Mouse (Mus musculus): ENCODE measurements at regions not wholly inside any gene's neighbourhood (a gene's known extent, or its start where the extent isn't known, plus 50 kb on each side); places are given as distances from the start of the nearest gene placed in this dataset.
A peak's percentile ranks its signal among the peaks of the same experiment; 100 is the strongest.

GRCm38 (mm10) chr2:137729207-137729606 lies 527.2 kb upstream of the Btbd3 start:
- no peak for ATAC-seq
- 49% methylated on average over 4 of the region's 4 CpGs for WGBS
- H3K9ac ChIP-seq (replicated peaks), result no peak overlapping the region

GRCm38 (mm10) chr2:137723651-137724050 lies 532.7 kb upstream of the Btbd3 start:
- H3K4me3 ChIP-seq (replicated peaks), result no peak overlapping the region
- no peak overlapping the region for H3K27ac ChIP-seq
- no peak overlapping the region for H3K9ac ChIP-seq (replicated peaks)
- WGBS, result 95% methylated on average over 1 of the region's 1 CpGs
- no peaks in the 10 kb centered on the region for H3K36me3 ChIP-seq
- ATAC-seq, result no peak
- no peak overlapping the region for H3K4me2 ChIP-seq (replicated peaks)
- H3K4me1 ChIP-seq (replicated peaks), result no peaks in the 10 kb centered on the region; the same call in 1 of the 2 replicates
- peaks cover 10% of the 10 kb centered on the region; the same call in 1 of the 2 replicates for H3K27me3 ChIP-seq
- H3K9me3 ChIP-seq, result no peaks in the 10 kb centered on the region

More at GRCm38 (mm10) chr2:137729207-137729606, 527.2 kb upstream of the Btbd3 start:
- Histone ChIP-seq H3K36me3 (no peaks in the 10 kb centered on the region), H3K4me1 (replicated peaks) (peaks cover 25% of the 10 kb centered on the region), H3K9me3 (no peaks in the 10 kb centered on the region), H3K4me3 (replicated peaks) (no peak overlapping the region), H3K4me2 (replicated peaks) (no peak overlapping the region), H3K27ac (no peak overlapping the region), H3K27me3 (peaks cover 7% of the 10 kb centered on the region)

GRCm38 (mm10) chr2:137721767-137722424 lies 534.5 kb upstream of the Btbd3 start:
- no peak for ATAC-seq
- Histone ChIP-seq H3K9me3 (no peaks in the 10 kb centered on the region), H3K27ac (no peak overlapping the region), H3K4me3 (replicated peaks) (no peak overlapping the region), H3K27me3 (peaks cover 10% of the 10 kb centered on the region; the same call in 1 of the 2 replicates), H3K9ac (replicated peaks) (no peak overlapping the region), H3K4me2 (replicated peaks) (no peak overlapping the region), H3K4me1 (replicated peaks) (no peaks in the 10 kb centered on the region), H3K36me3 (no peaks in the 10 kb centered on the region)
- WGBS, result 60% methylated on average over 7 of the region's 7 CpGs

- 81% methylated on average over 2 of the region's 2 CpGs for WGBS
- H3K4me3 ChIP-seq (replicated peaks), result no peak overlapping the region
- H3K4me1 ChIP-seq (replicated peaks), result no peaks in the 10 kb centered on the region
- ATAC-seq, result no peak
- no peaks in the 10 kb centered on the region for H3K9me3 ChIP-seq
- no peak overlapping the region for H3K4me2 ChIP-seq (replicated peaks)
- H3K9ac ChIP-seq (replicated peaks), result no peak overlapping the region
- no peak overlapping the region for H3K27ac ChIP-seq
- peaks cover 33% of the 10 kb centered on the region for H3K27me3 ChIP-seq
- H3K36me3 ChIP-seq, result no peaks in the 10 kb centered on the region
Measured at GRCm38 (mm10) chr2:137715891-137716290, 540.5 kb upstream of the Btbd3 start.

- Histone ChIP-seq H3K9me3 (no peaks in the 10 kb centered on the region), H3K36me3 (no peaks in the 10 kb centered on the region), H3K27ac (peak overlapping the region; percentile 45), H3K4me3 (replicated peaks) (peak overlapping the region; percentile 22), H3K4me2 (replicated peaks) (peak overlapping the region; percentile 46), H3K4me1 (replicated peaks) (peaks cover 33% of the 10 kb centered on the region), H3K9ac (replicated peaks) (no peak overlapping the region), H3K27me3 (peaks cover 54% of the 10 kb centered on the region)
- WGBS, result 0% methylated on average over 4 of the region's 4 CpGs
- peak; percentile 93 for ATAC-seq
Measured at GRCm38 (mm10) chr2:137706528-137706988, 549.8 kb upstream of the Btbd3 start.

GRCm38 (mm10) chr2:137705724-137706422 lies 550.5 kb upstream of the Btbd3 start:
- 9% methylated on average over 14 of the region's 14 CpGs for WGBS
- Histone ChIP-seq H3K36me3 (no peaks in the 10 kb centered on the region), H3K4me3 (replicated peaks) (peak overlapping the region; percentile 22), H3K4me2 (replicated peaks) (peak overlapping the region; percentile 46), H3K4me1 (replicated peaks) (peaks cover 33% of the 10 kb centered on the region), H3K9ac (replicated peaks) (0 out of 2 replicates have a peak overlapping the region, but pooled peaks have one; percentile 6), H3K27ac (peak overlapping the region; percentile 35; the same call in 1 of the 2 replicates), H3K27me3 (peaks cover 60% of the 10 kb centered on the region), H3K9me3 (no peaks in the 10 kb centered on the region)
- peak; percentile 82 for ATAC-seq

- peaks cover 59% of the 10 kb centered on the region for H3K27me3 ChIP-seq
- peak overlapping the region; percentile 46 for H3K4me2 ChIP-seq (replicated peaks)
- peak; percentile 86 for ATAC-seq
Measured at GRCm38 (mm10) chr2:137704948-137705723, 551.2 kb upstream of the Btbd3 start.

GRCm38 (mm10) chr2:137704565-137704947 lies 551.8 kb upstream of the Btbd3 start:
- 37% methylated on average over 6 of the region's 6 CpGs for WGBS
- H3K27me3 ChIP-seq, result peaks cover 58% of the 10 kb centered on the region
- no peaks in the 10 kb centered on the region for H3K36me3 ChIP-seq
- ATAC-seq, result no peak
- H3K4me2 ChIP-seq (replicated peaks), result no peak overlapping the region
- peaks cover 33% of the 10 kb centered on the region for H3K4me1 ChIP-seq (replicated peaks)
- no peak overlapping the region for H3K4me3 ChIP-seq (replicated peaks)
- no peaks in the 10 kb centered on the region for H3K9me3 ChIP-seq
- no peak overlapping the region for H3K9ac ChIP-seq (replicated peaks)
- H3K27ac ChIP-seq, result no peak overlapping the region

More at GRCm38 (mm10) chr2:137704948-137705723, 551.2 kb upstream of the Btbd3 start:
- Histone ChIP-seq H3K4me3 (replicated peaks) (no peak overlapping the region), H3K4me1 (replicated peaks) (peaks cover 33% of the 10 kb centered on the region), H3K9ac (replicated peaks) (no peak overlapping the region), H3K27ac (no peak overlapping the region), H3K9me3 (no peaks in the 10 kb centered on the region), H3K36me3 (no peaks in the 10 kb centered on the region)
- 12% methylated on average over 12 of the region's 12 CpGs for WGBS

GRCm38 (mm10) chr2:137704051-137704450 lies 552.3 kb upstream of the Btbd3 start:
- peaks cover 54% of the 10 kb centered on the region for H3K27me3 ChIP-seq
- H3K4me3 ChIP-seq (replicated peaks), result no peak overlapping the region
- H3K27ac ChIP-seq, result no peak overlapping the region
- H3K4me1 ChIP-seq (replicated peaks), result peaks cover 33% of the 10 kb centered on the region
- H3K9ac ChIP-seq (replicated peaks), result no peak overlapping the region
- H3K9me3 ChIP-seq, result no peaks in the 10 kb centered on the region
- no peaks in the 10 kb centered on the region for H3K36me3 ChIP-seq
- ATAC-seq, result no peak
- H3K4me2 ChIP-seq (replicated peaks), result no peak overlapping the region
- WGBS, result 81% methylated on average over 3 of the region's 3 CpGs

GRCm38 (mm10) chr2:137695885-137696284 lies 560.5 kb upstream of the Btbd3 start:
- H3K4me3 ChIP-seq (replicated peaks), result no peak overlapping the region
- no peak overlapping the region for H3K27ac ChIP-seq
- no peaks in the 10 kb centered on the region for H3K9me3 ChIP-seq
- ATAC-seq, result no peak
- H3K4me2 ChIP-seq (replicated peaks), result no peak overlapping the region
- no peaks in the 10 kb centered on the region for H3K36me3 ChIP-seq
- no peak overlapping the region for H3K9ac ChIP-seq (replicated peaks)
- peaks cover 11% of the 10 kb centered on the region for H3K27me3 ChIP-seq
- no peaks in the 10 kb centered on the region for H3K4me1 ChIP-seq (replicated peaks)
- WGBS, result 92% methylated on average over 5 of the region's 5 CpGs

GRCm38 (mm10) chr2:137694020-137694419 lies 562.3 kb upstream of the Btbd3 start:
- ATAC-seq, result no peak
- 87% methylated on average over 3 of the region's 3 CpGs for WGBS
- 0 out of 2 replicates have a peak, but pooled peaks cover 2% of the 10 kb centered on the region for H3K27me3 ChIP-seq

GRCm38 (mm10) chr2:137687208-137687607 lies 569.2 kb upstream of the Btbd3 start:
- H3K4me1 ChIP-seq (replicated peaks), result no peaks in the 10 kb centered on the region
- H3K4me2 ChIP-seq (replicated peaks), result no peak overlapping the region
- H3K9ac ChIP-seq (replicated peaks), result no peak overlapping the region
- H3K36me3 ChIP-seq, result no peaks in the 10 kb centered on the region
- no peaks in the 10 kb centered on the region for H3K27me3 ChIP-seq
- no peak overlapping the region for H3K4me3 ChIP-seq (replicated peaks)
- 78% methylated on average over 11 of the region's 11 CpGs for WGBS
- H3K27ac ChIP-seq, result no peak overlapping the region
- no peaks in the 10 kb centered on the region for H3K9me3 ChIP-seq
- ATAC-seq, result 0 out of 2 replicates have a peak, but pooled peaks have one; percentile 30

More at GRCm38 (mm10) chr2:137694020-137694419, 562.3 kb upstream of the Btbd3 start:
- no peaks in the 10 kb centered on the region for H3K4me1 ChIP-seq (replicated peaks)
- H3K9me3 ChIP-seq, result no peaks in the 10 kb centered on the region
- H3K9ac ChIP-seq (replicated peaks), result no peak overlapping the region
- no peak overlapping the region for H3K4me3 ChIP-seq (replicated peaks)
- H3K4me2 ChIP-seq (replicated peaks), result no peak overlapping the region
- no peaks in the 10 kb centered on the region for H3K36me3 ChIP-seq
- no peak overlapping the region for H3K27ac ChIP-seq
